Mouse (Mus musculus) stomach, postnatal 0 days (tissue): ENCODE results near the gene Fam198b.

Experiments
- CTCF ChIP-seq: IDR thresholded peaks from 2 replicates; pipeline ENCODE4 v1.5.1; 2016; ENCODE audit warnings: antibody characterized with exemption, low read depth, mild to moderate bottlenecking, moderate library complexity
- EP300 ChIP-seq: optimal IDR thresholded peaks from 2 replicates; pipeline ENCODE3; 2016; ENCODE audit warnings: antibody characterized with exemption

DNA sequence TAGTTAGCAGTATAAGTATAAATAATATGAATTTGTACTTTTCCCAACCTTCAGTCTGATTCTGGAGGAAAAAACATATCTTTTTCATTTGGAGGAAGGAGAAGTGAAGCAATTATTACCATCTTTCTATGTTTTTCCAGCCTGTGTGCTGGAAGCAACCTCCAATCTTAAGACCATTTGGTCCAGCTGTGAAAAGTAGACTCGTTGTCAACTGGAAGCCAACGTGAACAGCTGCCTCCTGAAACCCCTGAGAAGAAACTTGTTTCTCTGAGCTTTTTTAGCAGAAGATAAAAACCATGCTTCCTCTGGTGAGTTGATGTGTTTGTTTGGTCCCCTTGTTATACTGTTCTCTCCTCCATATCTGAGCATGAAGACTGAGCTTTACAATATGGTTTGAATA, 84.1 kb downstream of the Fam198b start:
- TF ChIP-seq CTCF (no peak), EP300 (no peak)
